Mouse (Mus musculus): ENCODE results near the gene Ppp6r1.
"Not testable (repeated sequence)": the region's sequence is repeated elsewhere in the genome, so short reads cannot be mapped to it uniquely, and the experiment has no call there.

Ppp6r1 gene

DNA sequence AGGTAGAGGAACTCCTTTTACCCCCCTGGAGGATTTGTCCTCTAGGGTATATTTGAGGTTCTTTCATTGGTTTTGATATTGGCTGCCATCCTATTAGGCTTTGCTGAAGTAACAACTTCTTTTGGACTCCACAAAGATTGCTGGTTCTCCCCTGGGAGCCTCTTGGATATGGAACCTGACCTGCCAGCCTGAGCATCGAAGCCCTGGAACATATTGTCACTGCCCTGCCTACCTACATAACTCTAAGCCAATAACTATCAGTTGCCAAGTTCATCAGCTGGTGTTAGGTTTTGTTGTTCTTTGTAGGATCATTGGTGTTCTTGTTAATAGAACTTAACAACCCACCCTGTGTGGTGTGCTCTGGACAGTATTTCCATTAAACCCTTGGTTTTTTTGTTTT is 45.9 kb downstream of the Ppp6r1 start:
- DNase-seq (ENCODE audit: low spot score), result no peak

DNA sequence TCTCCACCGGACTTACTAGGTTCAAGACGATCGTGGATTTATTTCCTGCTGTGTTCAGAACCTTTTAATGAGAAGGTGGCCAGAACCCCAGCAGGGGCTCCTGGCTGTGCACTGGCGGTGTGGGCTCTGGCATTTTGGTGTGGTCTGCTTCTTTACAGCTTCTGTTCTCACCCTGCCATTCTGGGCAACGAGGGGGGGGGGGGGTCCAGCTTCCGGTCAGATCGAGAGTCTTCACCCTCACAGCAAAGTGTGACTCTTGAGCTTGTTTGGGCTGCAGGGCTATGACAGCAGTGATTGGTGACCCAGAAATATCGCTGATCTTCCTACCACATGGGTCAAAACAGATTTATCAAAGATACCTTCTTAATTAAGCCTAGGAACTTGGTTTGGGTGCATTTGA is 46.4 kb downstream of the Ppp6r1 start:
- DNase-seq (ENCODE audit: low spot score), result no peak

DNA sequence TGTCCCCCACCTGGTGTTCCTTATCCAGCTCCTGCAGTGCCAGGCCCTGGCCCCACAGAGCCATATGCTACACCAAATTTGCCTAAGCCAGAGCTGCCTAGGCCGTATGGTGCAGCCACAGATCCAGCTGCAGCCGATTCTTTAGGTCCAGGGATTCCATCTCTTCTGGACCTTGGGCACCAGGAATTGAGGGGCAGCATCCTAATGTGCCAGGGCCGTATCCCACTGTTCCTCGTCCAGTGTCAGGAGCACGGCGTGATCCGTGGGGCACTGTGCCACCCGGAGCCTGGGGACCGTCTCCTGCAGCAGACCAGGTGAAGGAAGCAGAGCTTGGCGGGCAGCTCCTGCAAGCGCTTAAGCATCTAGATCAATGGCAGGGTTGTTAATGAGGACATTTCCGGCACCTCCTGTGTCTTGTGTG is 46.9 kb downstream of the Ppp6r1 start:
- DNase-seq (ENCODE audit: low spot score), result no peak

DNA sequence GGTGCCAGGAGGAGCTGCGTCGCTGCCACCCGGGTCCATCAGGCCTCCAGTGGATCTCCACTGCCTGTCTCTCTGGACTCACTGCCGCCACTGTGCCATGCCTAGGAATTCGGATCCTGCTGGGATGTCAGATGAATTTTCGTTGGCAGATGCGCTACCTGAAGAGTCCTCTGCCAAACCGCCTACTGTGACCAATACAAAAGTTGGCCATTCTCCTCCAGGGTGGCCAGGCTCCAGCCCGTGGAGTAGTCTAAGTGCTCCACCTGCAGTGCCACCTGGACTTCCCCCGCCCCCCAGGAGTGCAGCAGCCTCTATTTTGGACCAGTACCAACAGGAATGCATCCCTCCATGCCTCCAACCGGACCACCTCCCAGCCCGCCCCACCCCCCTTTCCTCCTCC is 47.3 kb downstream of the Ppp6r1 start:
- no peak for DNase-seq (ENCODE audit: low spot score)

DNA sequence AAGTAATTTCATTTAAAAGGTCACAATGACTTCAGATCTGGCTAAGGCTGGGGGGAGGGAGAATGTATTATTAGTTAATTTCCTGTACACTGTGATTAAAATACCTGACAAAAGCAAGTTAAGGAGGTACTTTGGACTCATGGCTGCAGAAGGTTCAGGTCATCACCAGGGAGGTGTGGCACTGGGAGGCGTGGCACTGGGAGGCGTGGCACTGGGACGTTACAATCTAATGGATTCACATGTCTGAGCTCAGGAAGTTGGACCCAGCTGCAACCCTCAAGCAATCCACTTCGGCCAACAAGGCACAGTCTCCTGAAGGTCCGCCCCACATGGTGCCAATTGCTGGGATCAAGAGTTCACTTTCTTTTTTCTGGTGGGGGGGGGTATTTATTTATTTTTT is 50.8 kb downstream of the Ppp6r1 start:
- no peak for DNase-seq (ENCODE audit: low spot score)

DNA sequence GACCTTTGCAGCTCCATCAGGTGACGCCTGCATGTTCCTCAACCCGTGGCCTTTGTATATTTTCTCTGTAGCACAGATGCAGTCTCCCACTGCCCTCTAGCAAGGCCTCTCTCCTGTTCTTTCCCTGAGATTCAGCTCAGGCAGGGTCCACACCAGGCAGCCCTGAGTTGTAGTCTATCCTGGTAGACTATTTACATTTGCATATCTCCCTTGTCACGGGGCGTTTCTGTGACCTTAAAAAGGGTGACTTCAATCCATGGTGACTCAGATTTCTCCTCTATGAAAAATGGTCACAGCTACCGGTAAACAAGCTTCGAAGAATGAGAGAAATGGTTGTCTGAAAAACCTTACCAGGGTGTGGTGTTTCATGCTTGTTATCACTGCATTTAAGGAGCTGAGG is 54.9 kb downstream of the Ppp6r1 start, which contains the start of gene Ptprh:
Gene Ptprh (minus strand): TSS at position 169 of the 400 bp plus-strand sequence.
- DNase-seq (ENCODE audit: low spot score), result no peak

DNA sequence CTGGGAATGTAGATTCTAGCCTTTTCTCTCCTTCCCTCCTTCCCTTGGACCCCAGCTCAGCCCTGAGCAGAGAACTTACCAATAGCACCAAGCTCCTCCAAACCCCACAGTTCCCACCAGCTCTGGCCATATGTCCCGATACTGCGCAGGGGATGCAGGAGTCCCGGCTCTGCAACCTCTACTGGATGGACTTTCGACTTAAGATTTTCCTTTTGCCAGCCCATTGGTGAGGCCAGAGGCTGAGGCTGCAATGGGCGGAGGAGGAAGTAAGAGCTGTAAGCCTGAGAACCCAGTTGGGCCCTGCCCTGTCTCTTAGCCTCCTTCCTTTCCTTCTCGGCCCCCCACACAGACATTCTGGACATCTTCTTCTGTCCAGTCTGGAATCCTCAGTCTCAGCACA is 55.9 kb downstream of the Ppp6r1 start:
- DNase-seq (ENCODE audit: low spot score), result no peak

DNA sequence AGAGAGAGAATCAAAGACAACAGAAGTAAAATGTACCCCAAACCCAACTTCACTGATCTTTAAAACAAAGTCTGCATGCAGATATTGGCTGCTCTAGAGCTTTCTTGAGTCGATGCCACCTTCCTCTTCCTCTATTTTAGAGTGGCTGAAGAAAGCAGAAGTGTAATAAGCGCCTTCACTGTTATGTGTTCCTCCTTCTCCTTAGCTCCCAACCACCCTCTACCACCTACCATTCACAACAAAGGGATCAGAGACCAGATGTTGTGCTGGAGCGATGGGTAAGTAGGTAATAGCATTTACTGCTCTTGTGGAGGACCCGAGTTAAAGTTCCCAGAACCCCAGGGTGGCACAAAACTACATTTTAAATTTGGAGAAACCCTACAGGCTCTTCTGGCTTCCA is 61.8 kb downstream of the Ppp6r1 start:
- DNase-seq (ENCODE audit: low spot score), result not testable (repeated sequence)

Measured in embryo, embryonic 10.5 days (tissue).